Mouse (Mus musculus): ENCODE measurements around the gene Cpn1. TPM values are rescaled to one million over a fixed set of nuclear protein-coding genes. Genes with fewer than 3 reads are reported as not detected.

Gene Cpn1
- total RNA-seq (2021) (under 1 TPM; 0.14 to 0.66 TPM), polyA plus RNA-seq (2012; rRNA removed) (not detected in 2 replicates)
- long read RNA-seq = 0 reads

GRCm38 (mm10) chr19:43986069-43986794, at the start of gene Cpn1:
Gene Cpn1, minus strand, starts transcription at chr19:43986556.
- DNase-seq = peak; percentile 7

DNA sequence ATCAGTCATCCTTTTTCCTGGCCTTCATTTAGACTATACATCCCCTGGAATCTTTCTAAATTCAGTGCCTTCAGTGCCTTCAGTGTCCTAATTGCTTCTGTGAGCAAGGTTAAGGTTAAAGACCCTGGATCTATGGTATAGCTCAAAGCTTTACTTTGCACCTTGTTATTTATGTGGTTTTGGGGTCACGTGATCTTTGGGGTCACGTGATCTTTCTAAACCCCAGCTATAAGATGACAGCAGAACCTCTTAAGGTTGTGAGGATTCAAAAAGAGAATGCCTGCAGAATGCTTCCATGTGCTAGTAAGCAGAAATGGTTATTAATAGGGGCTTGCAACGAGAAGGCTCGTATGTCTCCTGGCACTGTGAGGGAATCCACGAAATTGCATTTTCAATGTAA, 47.0 kb upstream of the Cpn1 start:
- no peak for DNase-seq

DNA sequence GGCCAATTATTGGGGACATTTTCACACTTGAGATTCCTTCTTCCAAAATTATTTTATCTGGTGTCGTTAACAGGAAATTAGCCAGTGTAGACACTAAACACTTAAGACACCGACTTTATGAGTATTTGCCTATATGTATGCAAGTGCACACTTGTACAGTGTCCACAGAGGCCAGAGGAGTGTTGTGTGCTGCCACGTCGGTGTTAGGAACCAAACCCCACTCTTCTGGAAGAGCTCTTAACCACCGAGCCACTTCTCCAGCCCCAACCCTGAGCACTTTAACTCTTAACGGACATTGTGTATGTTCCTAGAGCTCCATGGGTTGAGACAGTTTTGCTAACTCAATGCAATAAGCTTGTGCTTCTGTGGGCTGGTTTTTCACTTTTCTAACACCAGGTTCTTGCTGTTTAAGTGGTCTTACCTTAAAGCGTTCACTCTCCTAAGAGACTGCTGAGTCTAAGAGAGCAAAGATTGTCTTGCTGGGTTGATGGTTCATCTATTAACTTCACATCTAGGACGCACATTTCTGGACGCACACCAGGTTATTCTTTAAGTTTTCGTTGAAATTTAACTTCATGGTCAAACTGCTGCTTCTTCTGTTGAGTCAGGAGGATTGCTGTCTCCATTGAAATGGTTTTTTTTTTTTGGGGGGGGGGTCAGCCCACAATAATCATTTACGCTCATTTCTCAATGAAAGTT, 45.8 kb upstream of the Cpn1 start:
- no peak for DNase-seq

DNA sequence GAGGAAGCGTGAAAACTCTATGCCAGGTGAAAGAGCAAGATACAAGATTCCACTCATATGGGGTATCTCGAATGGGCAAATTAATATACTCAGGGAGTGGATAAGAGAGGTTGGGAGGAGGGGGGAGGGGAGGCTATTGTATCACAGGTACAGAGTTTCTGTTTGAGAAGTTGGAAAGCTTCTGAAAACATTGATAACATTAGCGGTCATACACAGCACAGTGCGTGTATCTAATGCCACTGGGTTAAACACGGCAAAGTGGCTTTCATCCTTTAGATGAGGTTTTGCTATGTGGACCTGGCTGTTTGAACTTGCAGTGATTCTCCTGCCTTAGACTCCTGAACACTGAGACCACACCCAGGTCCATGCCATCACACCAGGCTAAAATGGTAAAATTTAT, 43.7 kb upstream of the Cpn1 start:
- DNase-seq = no peak

DNA sequence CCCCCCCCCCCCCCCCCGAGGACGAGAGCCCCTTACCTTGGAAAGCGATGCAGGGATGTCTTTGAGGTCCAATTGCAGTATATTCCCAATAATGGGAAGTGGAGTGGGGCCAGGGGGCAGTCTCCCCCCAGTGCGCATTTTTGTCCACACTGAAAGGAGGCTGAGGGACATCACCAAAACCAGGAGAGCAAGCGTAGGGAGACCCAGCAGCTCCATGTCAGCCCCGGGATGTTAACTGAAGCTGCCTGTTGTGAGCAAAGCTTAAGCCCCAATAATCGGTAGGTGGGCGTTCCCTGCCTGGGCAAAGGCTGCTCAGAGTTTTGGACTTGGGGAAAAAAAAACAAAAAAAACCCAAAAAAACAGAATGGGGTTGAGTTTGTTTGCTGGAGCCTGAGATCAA, 42.6 kb upstream of the Cpn1 start, which contains the start of gene Cyp2c23:
Cyp2c23 (minus strand) TSS at position 237 of the 400 bp plus-strand sequence.
- no peak for DNase-seq

GRCm38 (mm10) chr19:44026956-44027530, 40.7 kb upstream of the Cpn1 start:
- DNase-seq = no peak

DNA sequence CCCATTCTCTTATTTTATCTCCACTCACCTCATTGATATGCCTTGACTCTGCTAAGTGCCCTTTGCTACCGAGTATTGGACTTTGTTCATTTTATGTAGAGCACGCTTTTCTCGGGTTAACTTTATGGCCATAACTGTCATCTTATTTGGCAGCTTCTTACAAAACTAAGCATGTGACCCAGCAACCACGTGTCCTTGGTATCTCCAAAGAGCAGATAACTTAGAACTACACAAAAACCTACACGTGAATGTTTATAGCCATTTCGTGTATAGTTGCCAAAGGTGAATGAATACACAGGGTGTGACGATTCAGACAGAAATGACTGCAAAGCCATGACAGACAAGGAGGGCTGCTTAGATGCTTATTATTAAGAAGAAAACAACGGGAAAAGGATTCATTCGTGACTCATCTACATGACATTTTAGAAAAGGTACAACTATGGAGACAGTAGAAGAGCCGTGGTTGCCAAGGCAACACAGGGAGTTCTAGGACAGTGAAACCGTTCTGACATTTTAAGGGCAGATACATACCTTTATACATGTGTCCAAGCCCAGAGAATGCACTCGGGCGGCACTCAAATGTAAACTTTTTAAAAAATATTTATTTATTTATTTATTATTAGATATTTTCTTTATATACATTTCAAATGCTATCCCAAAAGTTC, 38.7 kb upstream of the Cpn1 start:
- DNase-seq = peak; percentile 65

- no peak for DNase-seq
Observed at GRCm38 (mm10) chr19:44023066-44023465, 36.7 kb upstream of the Cpn1 start.

GRCm38 (mm10) chr19:44021502-44021901, 35.1 kb upstream of the Cpn1 start:
- DNase-seq = peak; percentile 81

DNA sequence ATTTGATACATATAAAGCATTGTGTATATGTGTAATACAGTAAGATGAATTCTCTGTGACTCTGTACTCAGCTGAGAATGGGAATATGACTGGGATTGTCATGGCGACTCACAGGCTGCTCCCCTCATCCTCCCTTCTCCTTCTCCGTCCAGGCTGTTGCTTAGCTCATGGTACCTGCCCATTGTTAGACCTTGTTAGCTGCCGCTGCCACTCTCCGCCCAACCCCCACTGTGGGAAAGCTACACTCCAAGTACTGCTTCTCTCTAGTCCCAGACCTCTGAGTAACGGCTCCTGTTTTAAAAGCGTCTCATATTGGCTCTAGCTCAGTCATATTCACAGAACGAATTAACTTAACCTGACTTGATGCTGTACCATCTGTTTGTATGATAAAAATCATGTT, 33.4 kb upstream of the Cpn1 start:
- DNase-seq = no peak

DNA sequence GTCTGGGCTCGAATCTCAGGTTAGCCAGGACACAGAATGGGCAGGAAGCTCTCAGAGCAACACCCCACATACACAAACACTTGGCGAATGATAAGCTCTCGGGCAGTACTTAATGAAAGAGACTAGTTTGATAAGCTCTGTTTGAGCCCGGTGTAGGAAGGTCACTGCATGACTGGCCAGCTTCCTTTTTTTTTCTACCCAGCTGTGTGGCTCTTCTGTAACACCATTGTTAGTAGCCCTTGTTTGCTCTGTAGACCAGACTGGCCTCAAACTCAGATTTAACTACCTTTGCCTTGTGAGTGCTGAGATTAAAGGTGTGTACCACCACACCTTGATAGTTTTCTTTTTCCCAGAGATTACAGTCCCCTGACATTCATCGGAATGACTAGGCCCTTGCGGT, 27.5 kb upstream of the Cpn1 start:
- DNase-seq = no peak

- DNase-seq = no peak
Observed at GRCm38 (mm10) chr19:44008784-44009183, 22.4 kb upstream of the Cpn1 start.

DNA sequence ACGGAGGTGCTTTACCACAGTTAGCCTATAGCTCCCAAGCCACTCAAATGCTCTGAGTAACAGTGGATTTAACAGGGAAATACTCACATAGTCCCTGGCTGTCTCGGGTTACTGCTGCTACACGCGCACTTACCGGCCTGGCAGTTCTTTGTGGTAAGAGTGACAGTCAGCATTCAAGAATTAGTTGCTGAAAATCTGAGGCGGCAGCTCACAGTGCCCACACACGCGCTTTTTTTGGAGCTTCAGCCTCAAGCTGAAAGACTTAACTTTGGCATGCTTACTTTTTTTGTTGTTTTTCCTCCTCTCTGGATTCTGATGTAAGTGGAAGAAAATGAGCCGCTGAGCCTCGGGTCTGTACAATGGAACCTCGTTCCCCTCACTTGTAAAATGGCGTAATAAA, 20.8 kb upstream of the Cpn1 start:
- no peak for DNase-seq

DNA sequence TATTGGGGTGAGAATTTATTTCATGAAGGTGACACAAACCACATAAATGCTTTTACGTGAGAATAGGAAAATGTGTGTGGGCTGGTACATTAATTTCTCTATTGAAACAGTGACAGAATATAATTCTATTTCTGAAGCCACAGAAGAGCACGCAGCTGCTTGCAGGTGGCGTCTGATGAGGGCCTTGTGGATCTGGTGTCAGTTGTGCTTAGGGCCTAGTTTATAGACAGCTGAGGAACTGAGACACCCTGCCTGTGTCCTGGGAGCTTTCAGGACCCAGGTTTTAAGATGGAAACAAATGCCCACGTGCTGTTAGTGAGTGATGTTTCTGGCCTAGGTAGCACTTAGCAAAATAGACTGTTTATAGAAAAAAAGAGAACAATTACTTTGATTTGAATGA, 18.7 kb upstream of the Cpn1 start:
- DNase-seq = no peak

GRCm38 (mm10) chr19:44004261-44004660, 17.9 kb upstream of the Cpn1 start:
- DNase-seq = no peak

GRCm38 (mm10) chr19:44000720-44001119, 14.4 kb upstream of the Cpn1 start:
- DNase-seq = no peak

- DNase-seq = no peak
Observed at GRCm38 (mm10) chr19:44000061-44000460, 13.7 kb upstream of the Cpn1 start.

GRCm38 (mm10) chr19:43998802-43999527, 12.6 kb upstream of the Cpn1 start:
- no peak for DNase-seq

DNA sequence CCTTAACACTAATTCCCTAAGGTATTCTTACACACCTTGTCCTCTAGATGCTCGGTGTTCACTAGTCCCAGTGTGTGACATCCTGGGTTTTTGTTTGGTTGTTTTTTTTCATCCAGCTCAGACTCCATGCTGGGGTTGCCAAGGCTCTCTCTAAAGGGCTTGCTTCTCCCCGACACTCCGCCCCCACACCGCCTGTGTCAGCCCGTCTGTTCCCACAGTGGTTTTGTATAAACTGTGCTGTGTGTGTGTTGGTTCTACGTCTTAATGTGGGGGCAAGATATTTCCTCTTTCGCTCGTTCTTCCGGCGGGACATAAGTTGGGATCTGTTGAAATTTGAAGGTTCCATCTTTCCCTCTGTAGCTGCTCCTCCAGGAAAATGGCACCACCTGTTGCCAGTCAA, 11.7 kb upstream of the Cpn1 start:
- DNase-seq = no peak

GRCm38 (mm10) chr19:43995427-43995826, 9.1 kb upstream of the Cpn1 start:
- DNase-seq = no peak

DNA sequence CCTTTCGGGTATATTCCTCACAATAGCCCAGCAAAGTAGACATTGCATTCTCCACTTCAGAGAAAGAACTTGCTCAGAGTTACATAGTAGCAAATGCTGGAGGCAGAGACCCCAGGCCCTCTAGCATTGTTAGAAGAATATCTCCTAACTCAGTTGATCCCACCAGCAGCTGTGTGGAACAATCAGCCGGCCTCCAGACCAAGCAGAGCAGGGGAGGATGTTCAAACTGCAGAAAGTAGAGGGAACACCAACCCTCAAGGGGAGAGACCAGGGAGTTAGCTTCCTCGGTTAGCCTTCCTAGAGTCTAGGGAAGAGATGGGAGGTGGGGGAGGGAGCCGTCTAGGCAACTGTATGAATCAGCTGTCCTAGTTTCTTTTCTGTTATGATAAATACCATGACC, 6.1 kb upstream of the Cpn1 start:
- DNase-seq = peak; percentile 14

GRCm38 (mm10) chr19:43990362-43990761, 4.0 kb upstream of the Cpn1 start:
- no peak for DNase-seq
